In genomic region chr5:114285398-114285700, GRCm38 (mm10) we compare ENCODE assay signal across 36 mouse cellular contexts. TPM values are rescaled to one million over a fixed set of nuclear protein-coding genes. Genes with fewer than 3 reads are reported as not detected.
DNase-seq lines count a peak whose midpoint lies in the region; ATAC-seq lines count a peak whose summit lies in the region.
"Had no signal": no experiment of that assay in that cellular context is flagged by ENCODE, and none has a peak within 500 bp of the region (broad histone marks: within the 10 kb centered on the region; RNA-seq: fewer than 3 reads in every experiment).

No protein-coding gene starts in this region.

- peak; percentile 34; the same call in 1 of the 2 replicates for ATAC-seq in frontal cortex, adult (ENCODE audit: low TSS enrichment)
- no peak for ATAC-seq in liver, embryonic 12.5 days
- ATAC-seq: CD4-positive, CD25-positive, alpha-beta regulatory T cell, adult 4 months; intestine, postnatal 0 days had no signal

- no peak for DNase-seq in frontal cortex, postnatal 10 days (ENCODE audit: low spot score in 2 of 2)
- peak; percentile 10 for DNase-seq in left cerebral cortex, adult 11 months (ENCODE audit: low spot score)
- DNase-seq in left cerebral cortex, postnatal 36 days (ENCODE audit: low spot score in 2 of 2): no peak
- peak; percentile 50 for DNase-seq in brain, adult 2 months (ENCODE audit: low read depth, low spot score)
- peak; percentile 42 for DNase-seq in layer of hippocampus, adult 9-11 months
- DNase-seq: adrenal gland, postnatal 25 days; cerebellum, adult 18-20 months; cerebellum, postnatal 25 days; heart, postnatal 10 days; kidney, postnatal 25 days; thymus, postnatal 14 days had no signal

- no peaks in the 10 kb centered on the region for H3K4me1 ChIP-seq in liver, embryonic 12.5 days
- H3K4me1 ChIP-seq: embryonic facial prominence, embryonic 15.5 days; heart, embryonic 13.5 days; lung, embryonic 15.5 days; stomach, embryonic 15.5 days had no signal

- intact Hi-C loops in left cerebral cortex, postnatal 36 days (cut with DNase I): no loop called here

- WGBS in liver, embryonic 12.5 days (ENCODE audit: insufficient replicate concordance): 76% methylated on average over 3 of the region's 3 CpGs

- peaks cover 32% of the 10 kb centered on the region for H3K27me3 ChIP-seq in liver, embryonic 12.5 days (replicated peaks)
- H3K27me3 ChIP-seq: lung, embryonic 15.5 days had no signal

- H3K27ac ChIP-seq in liver, embryonic 12.5 days: no peak overlapping the region
- H3K27ac ChIP-seq: embryonic facial prominence, embryonic 15.5 days; heart, embryonic 13.5 days; hindbrain, embryonic 14.5 days; kidney, embryonic 15.5 days; limb, embryonic 12.5 days; lung, embryonic 15.5 days; stomach, embryonic 15.5 days had no signal

- H3K9me3 ChIP-seq in liver, embryonic 12.5 days (replicated peaks): no peaks in the 10 kb centered on the region
- H3K9me3 ChIP-seq: embryonic facial prominence, embryonic 10.5 days; embryonic facial prominence, embryonic 15.5 days; heart, embryonic 13.5 days; kidney, embryonic 15.5 days; limb, embryonic 12.5 days; lung, embryonic 15.5 days; stomach, embryonic 15.5 days had no signal

- H3K36me3 ChIP-seq in liver, embryonic 12.5 days: no peaks in the 10 kb centered on the region
- H3K36me3 ChIP-seq: embryonic facial prominence, embryonic 10.5 days; embryonic facial prominence, embryonic 15.5 days; heart, embryonic 13.5 days; kidney, embryonic 15.5 days; limb, embryonic 12.5 days; lung, embryonic 15.5 days; stomach, embryonic 15.5 days had no signal

- no peak overlapping the region for H3K9ac ChIP-seq in liver, embryonic 12.5 days
- H3K9ac ChIP-seq: embryonic facial prominence, embryonic 15.5 days; heart, embryonic 13.5 days; hindbrain, embryonic 14.5 days; kidney, embryonic 15.5 days; limb, embryonic 12.5 days; lung, embryonic 15.5 days; stomach, embryonic 15.5 days had no signal

- no peak overlapping the region for H3K4me3 ChIP-seq in liver, embryonic 12.5 days
- H3K4me3 ChIP-seq: embryonic facial prominence, embryonic 10.5 days; embryonic facial prominence, embryonic 15.5 days; heart, embryonic 13.5 days; kidney, embryonic 15.5 days; limb, embryonic 12.5 days; lung, embryonic 15.5 days; stomach, embryonic 15.5 days had no signal

- H3K4me2 ChIP-seq in liver, embryonic 12.5 days: no peak overlapping the region
- H3K4me2 ChIP-seq: embryonic facial prominence, embryonic 15.5 days; heart, embryonic 13.5 days; hindbrain, embryonic 14.5 days; kidney, embryonic 15.5 days; limb, embryonic 12.5 days; lung, embryonic 15.5 days; midbrain, embryonic 11.5 days; stomach, embryonic 15.5 days had no signal

RNA-seq across cellular contexts. Expression of gene Myo1h, which starts 3.6 kb away (rescaled TPM):
- total RNA-seq in left cerebral cortex, postnatal 36 days (2021): 1 to 10 TPM; 1.7 to 2.5 TPM
- polyA plus RNA-seq in liver, embryonic 12.5 days (2016; fragmentation: Nextera tagmentation; extraction: Ambion mirVana): 0.38 and 0.56 TPM in 2 replicates
- total RNA-seq: gastrocnemius, adult 8-10 months had no signal
- polyA plus RNA-seq: liver, adult 2 months had no signal

RNA-seq across cellular contexts. Expression of gene Foxn4, which starts 11.7 kb away (rescaled TPM):
- total RNA-seq in left cerebral cortex, postnatal 36 days (2021): not detected
- not detected in 2 replicates for polyA plus RNA-seq in liver, embryonic 12.5 days (2016; fragmentation: Nextera tagmentation; extraction: Ambion mirVana)
- total RNA-seq: adrenal gland, adult 18-20 months; adrenal gland, postnatal 25 days; gastrocnemius, adult 8-10 months; heart, adult 8-10 months; heart, postnatal 10 days; hematopoietic stem cell, adult 5-6 weeks; left cerebral cortex, adult 18-20 months; left cerebral cortex, postnatal 14 days; liver, adult 2 months; megakaryocyte progenitor cell, adult 5-6 weeks; monocyte, adult 5-6 weeks had no signal
- polyA plus RNA-seq: CD4-positive, CD25-positive, alpha-beta regulatory T cell, adult 4 months; heart, embryonic 13.5 days; intestine, postnatal 0 days; kidney, embryonic 15.5 days; limb, embryonic 12.5 days; liver, adult 2 months; liver, embryonic 16.5 days; neural tube, embryonic 14.5 days; stomach, embryonic 15.5 days; urinary bladder, adult 2 months had no signal

Comparison
In these comparisons a context has a peak if more than half of its experiments do, and no peak if none do; other contexts are left out.
1. DNase-seq: peak in left cerebral cortex, adult 11 months (single experiment), brain, adult 2 months (single experiment) and layer of hippocampus, adult 9-11 months (single experiment); none in frontal cortex, postnatal 10 days (0 of 2) and left cerebral cortex, postnatal 36 days (0 of 2).